Mouse (Mus musculus): ENCODE data around the gene Lama4. TPM values are rescaled to one million over a fixed set of nuclear protein-coding genes. Genes with fewer than 3 reads are reported as not detected.
A peak's percentile ranks its signal among the peaks of the same experiment; 100 is the strongest.

Lama4 gene
- total RNA-seq, 2 experiments from 2014 or later, result 24.1 to 27.4 TPM

DNA sequence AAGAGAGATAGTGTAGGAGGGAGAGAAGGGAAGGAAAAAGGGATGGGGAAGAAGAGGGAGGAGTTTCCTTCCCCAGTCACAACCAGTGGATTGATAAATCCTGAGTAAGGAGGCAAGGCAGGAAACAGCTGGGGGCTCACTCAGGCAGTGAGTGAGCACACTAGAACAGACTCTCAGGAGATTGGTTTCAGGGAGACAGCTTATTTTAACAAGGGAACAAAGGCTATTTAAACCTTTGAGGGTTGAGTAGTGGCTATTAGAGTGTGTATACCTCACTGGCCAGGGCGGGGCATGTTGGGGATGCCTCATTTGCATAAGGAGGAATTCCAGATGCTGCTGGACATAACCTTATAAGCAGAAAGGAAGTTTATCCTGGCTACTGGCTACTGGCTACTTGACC lies 27.5 kb downstream of the Lama4 start:
- peak in 1 of 2 experiments; percentile 33 for DNase-seq (ENCODE audit: extremely low spot score in 1 of 2, low spot score in 2 of 2)
- intact Hi-C loops (cut with DNase I), result no loop called here

DNA sequence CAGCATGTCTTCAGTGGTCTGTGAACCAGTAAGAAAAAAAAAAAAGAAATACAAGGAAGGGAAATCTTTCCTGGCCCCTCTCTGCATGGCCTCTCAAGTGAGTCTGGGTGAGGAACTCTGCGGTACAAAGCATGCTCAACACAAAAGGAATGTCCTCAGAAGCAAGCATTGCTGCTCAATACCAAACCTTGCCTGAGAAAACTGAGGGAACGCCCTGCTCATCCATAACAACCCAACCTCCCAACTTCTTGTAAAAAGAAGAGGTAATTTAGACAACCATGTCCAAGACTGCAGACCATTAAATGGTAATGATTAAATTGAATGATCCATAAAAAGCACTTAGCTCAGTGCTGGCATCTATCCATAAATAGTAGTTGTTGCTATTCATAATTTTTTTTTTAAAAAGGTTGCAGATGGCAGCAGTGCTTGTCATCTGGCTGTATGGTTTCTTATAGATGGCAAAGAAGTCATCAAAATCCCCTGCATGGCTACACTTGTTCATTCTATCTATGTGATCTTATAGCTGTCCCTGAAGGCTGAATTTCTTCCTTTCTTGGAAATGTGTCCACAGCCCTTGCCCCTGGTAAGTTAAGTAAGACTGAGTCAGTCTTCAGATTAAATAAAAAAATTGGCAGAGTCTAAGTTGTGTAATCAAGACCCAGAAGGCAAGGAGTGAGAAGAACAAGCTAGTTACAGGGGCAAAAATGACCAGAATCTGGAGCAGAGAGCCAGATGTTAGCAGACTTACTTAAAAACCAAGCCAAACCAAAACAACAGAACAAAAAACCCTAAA lies 28.5 kb downstream of the Lama4 start:
- DNase-seq (ENCODE audit: extremely low spot score in 1 of 2, low spot score in 2 of 2), result no peak
- intact Hi-C loops (cut with DNase I), result no loop called here

DNA sequence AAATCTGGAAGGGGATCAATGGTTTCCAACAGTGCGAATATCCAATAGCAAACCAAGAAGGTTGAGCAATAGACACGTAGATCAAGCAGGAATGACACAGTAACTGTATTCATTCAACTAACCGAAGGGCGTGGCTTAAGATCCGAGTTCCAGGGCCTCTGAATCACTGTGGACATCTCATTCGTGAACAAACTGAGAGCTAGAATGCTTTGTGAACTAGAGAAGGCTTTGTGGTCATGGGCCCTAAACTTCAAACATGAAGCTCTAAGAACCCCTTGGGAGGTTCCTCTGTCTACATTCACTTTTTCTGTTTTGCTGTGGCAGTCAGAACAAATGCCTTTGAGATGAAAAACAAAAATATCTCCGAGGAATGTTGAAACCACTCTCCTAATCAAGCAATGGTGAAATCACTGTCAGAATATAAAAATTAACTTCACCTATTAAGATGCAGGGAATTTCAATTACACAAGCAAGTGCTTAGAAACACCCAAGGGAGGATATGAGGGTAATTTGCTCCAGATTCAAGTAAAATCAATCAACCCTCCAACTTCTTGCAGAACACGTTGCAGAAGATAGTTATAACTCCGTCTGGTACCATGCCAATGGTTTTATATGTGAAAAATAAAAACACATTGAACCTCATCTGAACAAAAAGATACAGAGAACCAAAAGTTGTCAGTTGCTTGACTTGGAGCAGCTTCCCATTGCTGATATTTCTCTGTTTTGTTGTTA lies 29.6 kb downstream of the Lama4 start:
- intact Hi-C loops (cut with DNase I), result no loop called here
- DNase-seq (ENCODE audit: extremely low spot score in 1 of 2, low spot score in 2 of 2), result no peak

DNA sequence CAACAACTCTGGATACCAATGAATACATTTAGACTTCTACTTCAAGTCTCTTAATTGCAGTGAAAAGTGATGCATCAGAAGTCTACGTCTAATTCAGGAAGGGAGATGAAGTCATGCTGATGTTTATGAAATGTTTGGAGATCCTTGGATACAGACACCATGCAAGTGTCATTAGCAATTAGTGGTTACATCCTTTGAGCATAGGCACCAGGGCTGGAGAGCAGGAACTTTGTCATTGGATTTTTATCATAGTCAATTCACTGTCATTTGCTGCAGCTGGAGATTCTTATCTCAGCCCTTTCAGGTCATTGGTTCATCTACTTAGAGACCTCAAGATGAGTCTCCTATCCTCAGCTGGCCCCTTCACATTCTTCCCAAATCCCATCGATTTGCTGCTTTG lies 30.6 kb downstream of the Lama4 start:
- no peak for DNase-seq (ENCODE audit: extremely low spot score in 1 of 2, low spot score in 2 of 2)
- intact Hi-C loops (cut with DNase I), result no loop called here

DNA sequence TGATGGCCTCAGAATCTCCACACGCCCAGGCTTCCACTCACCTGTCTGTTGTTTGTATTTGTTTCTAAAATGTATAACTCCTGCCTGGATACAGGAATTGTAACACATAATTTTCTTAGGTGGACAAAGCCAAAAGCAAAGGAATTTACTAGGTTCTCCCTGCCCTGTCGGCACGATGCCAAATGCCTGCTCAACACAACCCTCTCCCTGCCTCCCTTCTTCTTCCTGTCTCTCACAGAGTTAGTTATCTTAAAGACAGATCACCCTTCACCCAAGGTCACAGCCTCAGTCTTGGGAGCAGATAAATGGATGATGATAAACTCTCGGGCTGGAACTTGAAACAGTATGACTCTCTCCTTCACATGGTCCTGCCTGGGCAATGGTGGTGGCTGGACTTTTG lies 35.6 kb downstream of the Lama4 start:
- intact Hi-C loops (cut with DNase I), result no loop called here
- DNase-seq (ENCODE audit: extremely low spot score in 1 of 2, low spot score in 2 of 2), result no peak

DNA sequence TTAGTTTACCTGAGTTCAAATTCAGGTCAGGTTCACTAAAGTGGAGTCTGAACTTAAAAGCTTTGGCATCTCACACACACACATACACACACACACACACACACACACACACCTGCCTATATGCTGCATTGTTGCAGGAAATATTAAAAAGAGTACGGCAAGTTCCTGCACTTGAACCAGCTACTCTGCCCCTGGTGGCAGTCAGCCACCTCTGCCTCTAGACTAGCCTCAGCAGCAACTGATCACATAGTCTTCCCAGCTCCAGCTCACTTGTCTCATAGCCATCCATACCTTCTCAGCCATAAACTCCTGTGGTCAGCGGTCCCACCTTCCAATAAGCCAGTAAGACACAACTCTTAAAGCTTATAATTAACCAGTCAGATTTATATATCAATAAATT lies 37.2 kb downstream of the Lama4 start:
- DNase-seq (ENCODE audit: extremely low spot score in 1 of 2, low spot score in 2 of 2), result no peak
- intact Hi-C loops (cut with DNase I), result no loop called here

DNA sequence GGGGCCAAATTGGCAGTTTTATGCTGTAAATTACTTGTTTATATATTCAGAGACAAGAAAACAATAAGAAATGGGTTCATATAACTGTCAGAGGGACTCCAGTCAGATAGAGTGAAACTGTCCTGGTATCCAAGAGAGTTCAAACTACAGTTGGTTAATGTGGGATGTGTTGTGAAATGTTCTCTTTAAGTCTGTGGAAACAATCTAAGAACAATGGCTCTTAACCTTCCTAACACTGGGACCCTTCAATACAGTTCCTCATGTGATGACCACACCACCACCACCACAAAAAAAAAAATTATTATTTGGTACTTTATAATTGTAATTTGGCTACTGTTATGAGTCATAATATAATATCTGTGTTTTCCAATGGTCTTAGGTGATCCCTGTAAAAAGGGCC lies 38.2 kb downstream of the Lama4 start:
- no peak for DNase-seq (ENCODE audit: extremely low spot score in 1 of 2, low spot score in 2 of 2)
- intact Hi-C loops (cut with DNase I), result no loop called here

DNA sequence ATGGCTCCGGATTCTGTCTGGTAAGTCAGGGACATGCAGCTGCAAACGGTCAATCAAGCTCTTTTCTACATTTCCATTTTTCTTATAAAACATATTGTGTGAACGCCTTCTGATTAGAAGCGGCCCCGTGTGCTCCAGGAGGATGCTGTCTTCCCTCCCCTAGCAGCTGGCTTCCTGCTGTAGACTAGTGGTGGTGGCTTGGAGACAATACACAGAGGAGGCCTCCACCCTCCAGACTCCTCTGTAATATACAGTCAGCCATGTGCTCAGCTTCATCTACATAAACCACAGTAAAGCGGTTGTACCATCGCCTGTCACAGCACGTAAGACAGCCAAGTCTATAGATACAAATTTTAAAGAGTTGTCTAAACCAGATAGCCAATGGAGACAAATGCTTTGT lies 40.2 kb downstream of the Lama4 start:
- DNase-seq (ENCODE audit: extremely low spot score in 1 of 2, low spot score in 2 of 2), result no peak
- intact Hi-C loops (cut with DNase I), result no loop called here

DNA sequence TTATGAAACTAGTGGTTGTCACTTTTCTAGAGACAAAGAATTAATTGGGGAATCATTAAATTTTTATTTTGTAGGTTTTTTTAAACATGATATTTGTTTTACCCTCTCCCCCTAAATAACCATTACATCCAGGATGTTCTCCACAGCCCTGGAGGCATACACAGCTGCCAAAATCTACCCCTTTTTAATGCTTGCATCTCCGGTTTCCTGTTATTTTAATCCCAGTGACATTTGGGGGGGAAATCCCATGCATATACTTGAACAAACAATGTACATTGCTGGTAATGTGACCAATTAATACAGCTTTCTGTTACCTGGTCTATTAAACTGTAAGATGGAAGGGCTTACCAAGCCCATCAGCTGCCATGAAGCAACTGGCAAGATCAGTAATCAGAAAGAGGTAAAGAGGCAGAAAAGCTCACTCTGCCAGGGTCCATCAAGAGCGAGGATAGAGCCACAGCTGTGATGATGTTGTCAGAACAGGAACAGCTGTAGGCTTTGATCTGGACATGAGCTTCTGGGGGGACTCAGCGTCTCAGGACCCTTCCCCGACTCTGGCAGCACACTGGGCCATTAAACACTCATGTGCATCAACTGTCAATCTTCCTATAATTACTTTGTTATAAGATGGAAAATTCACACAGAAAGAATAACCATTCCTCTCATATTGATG lies 41.3 kb downstream of the Lama4 start:
- intact Hi-C loops (cut with DNase I), result no loop called here
- no peak for DNase-seq (ENCODE audit: extremely low spot score in 1 of 2, low spot score in 2 of 2)

DNA sequence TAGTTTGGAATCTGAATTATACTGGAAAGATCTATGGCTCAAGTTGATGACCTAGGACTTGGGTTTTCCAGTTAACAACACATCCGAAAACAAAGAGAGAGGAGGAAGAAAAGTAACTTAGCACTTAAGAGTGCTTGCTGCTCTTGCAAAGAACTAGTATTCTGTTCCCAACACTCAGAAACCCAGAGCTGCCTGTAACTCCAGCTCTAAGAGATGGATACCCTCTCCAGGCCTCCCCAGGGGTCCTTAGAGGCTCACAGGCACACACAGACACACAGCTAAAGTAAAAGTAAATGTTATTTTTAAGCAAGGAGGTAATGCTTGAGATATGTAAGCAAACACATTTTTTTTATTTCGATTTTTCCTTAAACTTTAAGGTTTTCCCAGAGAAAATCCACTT lies 49.5 kb downstream of the Lama4 start:
- no peak for DNase-seq (ENCODE audit: extremely low spot score in 1 of 2, low spot score in 2 of 2)
- intact Hi-C loops (cut with DNase I), result no loop called here

DNA sequence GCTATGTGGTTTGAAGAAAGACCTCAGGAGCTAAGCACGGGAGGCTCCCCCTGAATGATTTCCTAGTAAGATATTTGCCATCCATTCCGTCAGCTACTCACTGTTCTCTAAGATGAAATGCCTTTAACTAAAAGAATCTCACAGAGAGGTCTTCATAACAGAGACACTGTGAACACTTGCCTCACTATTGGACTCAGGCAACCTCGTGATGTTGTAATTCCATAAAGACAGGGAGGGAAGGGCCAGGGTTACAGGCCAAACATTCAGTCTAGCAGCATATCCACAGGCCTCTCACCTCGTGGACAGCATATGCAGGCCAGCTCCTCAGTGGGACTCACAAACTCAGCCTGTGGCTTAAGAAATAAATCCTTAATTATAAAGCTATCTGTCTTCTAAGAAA lies 52.7 kb downstream of the Lama4 start:
- no peak for DNase-seq (ENCODE audit: extremely low spot score in 1 of 2, low spot score in 2 of 2)
- intact Hi-C loops (cut with DNase I), result no loop called here

DNA sequence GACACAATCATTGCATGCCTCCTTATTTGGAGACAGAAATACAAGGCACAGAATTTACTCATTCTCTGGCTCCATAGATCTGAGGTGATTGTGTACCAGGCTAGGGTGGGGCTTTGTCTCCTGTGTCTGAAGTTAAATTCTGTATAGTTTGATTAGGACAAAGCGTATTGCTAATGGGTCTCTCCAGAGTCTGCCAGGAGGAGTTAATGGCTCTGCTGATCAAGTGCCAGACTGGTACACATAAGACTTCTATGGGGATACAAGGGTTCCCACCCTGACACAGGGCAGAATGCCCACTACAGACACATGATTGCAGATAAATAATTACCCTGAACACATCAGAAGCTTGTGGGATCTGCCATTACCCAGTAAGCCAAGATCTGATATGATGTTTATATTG lies 53.3 kb downstream of the Lama4 start:
- intact Hi-C loops (cut with DNase I), result no loop called here
- no peak for DNase-seq (ENCODE audit: extremely low spot score in 1 of 2, low spot score in 2 of 2)

DNA sequence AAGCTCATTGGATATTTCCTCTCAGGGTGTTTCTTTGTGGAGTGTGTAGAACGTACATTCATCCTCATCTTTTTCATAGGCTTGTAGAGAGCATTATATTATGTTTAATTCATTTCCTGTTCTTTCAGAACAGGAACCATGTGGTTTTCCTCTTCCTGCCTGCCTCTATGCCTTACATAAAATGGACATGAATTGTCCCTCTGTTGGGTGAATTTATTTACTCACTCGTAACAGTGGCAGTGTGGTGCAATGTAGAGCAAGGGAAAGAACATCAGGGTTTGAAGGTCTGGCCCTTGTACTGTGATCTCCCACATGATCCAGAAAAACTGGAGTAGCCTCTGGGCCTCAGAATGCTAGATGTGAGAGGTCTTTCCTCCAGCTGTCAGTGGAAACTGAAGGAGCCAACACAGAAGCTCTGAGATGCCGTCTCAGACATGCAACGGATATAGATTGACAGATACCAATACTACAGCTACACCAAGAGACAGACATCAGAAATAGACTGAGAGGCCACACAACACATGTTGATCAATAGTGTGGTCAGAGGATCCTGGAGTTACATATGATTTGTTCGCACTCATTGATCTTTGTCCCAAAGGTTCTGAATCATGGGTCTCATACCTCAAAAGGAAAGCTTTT lies 58.4 kb downstream of the Lama4 start:
- intact Hi-C loops (cut with DNase I), result no loop called here
- DNase-seq (ENCODE audit: extremely low spot score in 1 of 2, low spot score in 2 of 2), result no peak

DNA sequence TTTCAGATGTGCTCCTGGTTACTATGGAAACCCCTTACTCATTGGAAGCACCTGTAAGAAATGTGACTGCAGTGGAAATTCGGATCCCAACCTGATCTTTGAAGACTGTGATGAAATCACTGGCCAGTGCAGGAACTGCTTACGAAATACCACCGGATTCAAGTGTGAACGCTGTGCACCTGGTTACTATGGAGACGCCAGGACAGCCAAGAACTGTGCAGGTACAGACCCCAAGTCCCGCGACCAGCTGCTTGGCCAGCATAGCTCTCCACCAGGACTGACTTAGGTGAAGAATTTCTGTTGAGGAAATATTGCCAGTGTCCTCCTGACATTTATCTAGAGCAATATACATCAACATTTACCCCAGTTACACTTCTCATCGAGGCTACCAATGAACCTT lies 61.2 kb downstream of the Lama4 start:
- DNase-seq (ENCODE audit: extremely low spot score in 1 of 2, low spot score in 2 of 2), result no peak
- intact Hi-C loops (cut with DNase I), result no loop called here

DNA sequence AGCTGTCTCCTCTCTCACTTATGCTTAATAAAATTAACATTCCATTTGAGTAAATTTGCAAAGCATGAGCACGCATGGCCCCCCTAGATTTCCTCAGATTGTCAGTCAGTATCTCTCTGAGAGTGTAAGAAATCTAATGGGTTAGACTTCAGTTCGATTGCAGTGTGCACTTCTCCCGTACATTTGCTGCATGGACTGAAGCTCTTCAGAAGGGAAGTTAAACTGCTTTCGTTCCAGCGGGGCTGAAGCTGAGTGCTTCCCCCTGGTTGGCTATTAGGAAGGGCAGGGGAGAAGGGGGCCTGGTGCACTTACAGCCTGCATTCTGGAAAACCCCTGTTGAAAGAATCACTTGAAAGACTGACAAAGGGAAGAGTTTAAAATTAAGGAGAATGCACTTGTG lies 61.7 kb downstream of the Lama4 start:
- DNase-seq (ENCODE audit: extremely low spot score in 1 of 2, low spot score in 2 of 2), result no peak
- intact Hi-C loops (cut with DNase I), result no loop called here

DNA sequence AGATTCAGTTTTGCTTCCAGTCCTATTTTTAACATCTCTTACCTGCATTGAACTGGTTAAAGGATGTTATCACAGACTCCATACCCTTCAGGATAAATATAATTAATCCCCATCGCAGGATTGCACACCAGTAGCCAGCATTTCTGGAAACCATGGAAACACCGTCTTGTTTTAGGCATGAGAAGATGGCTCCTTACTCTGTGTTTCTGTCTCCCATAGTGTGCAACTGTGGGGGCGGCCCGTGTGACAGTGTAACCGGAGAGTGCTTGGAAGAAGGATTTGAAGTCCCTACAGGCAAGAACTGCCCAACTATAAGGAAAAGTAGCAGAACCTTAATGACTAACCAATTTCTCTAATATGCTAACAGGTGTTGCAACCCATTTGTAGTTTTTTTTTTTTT lies 63.1 kb downstream of the Lama4 start:
- peak; percentile 31 to 51 for DNase-seq (ENCODE audit: extremely low spot score in 1 of 2, low spot score in 2 of 2)
- intact Hi-C loops (cut with DNase I), result no loop called here

DNA sequence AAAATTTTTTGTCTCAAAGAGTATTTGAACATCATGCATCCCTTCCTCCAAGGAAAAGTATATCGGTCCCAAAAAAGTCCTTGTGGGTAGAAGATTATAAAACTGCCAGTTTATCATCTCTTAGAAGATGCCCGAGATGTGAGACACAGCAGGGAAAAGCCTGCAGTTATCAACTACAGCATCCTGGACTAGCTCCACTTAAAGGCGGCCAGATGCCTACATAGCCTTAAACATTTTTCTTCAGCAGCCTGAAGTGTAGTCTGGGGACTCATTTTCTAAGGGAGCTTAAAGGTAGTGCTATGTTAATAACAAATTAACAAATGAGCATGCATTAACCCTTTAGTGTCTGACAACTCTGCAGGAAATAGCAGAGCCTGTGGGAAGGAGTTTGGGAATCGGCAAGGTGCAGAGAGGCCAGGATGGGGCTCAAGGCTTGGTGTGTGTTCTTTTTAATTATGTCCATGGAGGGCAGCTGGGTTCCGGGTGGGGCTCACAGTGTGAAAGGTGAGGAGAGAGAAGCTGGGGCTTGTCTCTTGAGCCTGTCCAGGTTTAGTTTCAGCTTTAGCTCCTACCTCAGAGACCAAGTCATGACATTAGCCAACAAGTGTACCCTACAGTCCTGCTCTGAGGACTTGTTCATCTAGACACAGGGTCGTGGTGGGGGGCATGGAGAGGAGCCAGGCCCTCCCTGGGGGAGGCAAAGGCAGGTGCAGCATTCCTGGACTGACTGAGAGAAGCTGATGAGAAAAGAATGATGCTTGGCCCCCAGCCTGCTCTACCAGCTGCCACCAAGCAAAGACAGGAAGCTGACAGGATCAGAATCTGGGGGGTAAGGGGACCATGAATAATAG lies 64.2 kb downstream of the Lama4 start:
- no peak for DNase-seq (ENCODE audit: extremely low spot score in 1 of 2, low spot score in 2 of 2)
- intact Hi-C loops (cut with DNase I), result loop anchor here (10.0 kb wide), 1 partner anchor 1895 kb away; the partner anchor contains the start of gene Marcks

DNA sequence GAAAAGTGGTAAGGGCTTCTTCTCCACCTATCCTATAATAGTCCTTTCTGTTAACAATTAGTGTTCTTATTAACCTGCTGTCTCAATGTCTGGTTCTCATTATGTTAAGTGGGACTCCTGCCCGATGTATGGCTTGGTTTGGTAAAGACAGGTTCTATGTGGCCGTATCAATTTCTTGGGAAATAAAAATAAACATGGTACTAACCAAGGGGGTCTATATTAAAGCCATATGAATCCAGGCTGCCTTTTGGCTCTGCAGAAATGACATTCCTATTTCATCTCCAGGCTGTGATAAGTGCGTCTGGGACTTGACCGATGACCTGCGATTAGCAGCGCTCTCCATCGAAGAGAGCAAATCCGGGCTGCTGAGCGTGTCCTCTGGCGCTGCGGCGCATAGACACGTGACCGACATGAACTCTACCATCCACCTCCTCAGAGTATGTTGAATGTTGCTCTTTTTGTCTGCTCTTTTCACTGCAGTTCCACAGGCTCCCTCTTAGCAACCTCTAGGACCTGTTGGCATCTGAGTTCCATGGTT lies 64.9 kb downstream of the Lama4 start:
- no peak for DNase-seq (ENCODE audit: extremely low spot score in 1 of 2, low spot score in 2 of 2)
- intact Hi-C loops (cut with DNase I), result loop anchor here (10.0 kb wide), 1 partner anchor 1895 kb away; the partner anchor contains the start of gene Marcks

Data from left cerebral cortex, postnatal 10 days (tissue).